Mouse (Mus musculus) kidney, embryonic 14.5 days (tissue): ENCODE measurements at regions not wholly inside any gene's neighbourhood (a gene's known extent, or its start where the extent isn't known, plus 50 kb on each side); places are given as distances from the start of the nearest gene placed in this dataset.

Experiments
- ATAC-seq: fragments of 200-750 bp; cut with Nextera tagmentation; 2 replicates; pipeline ENCODE4 v1.8.0; 2017; ENCODE audit warnings: moderate number of reproducible peaks, mild to moderate bottlenecking, moderate TSS enrichment, moderate library complexity; ENCODE audit not compliant: low FRiP score, low TSS enrichment
- H3K27ac ChIP-seq: fragments of 300-500 bp; sonication (generic); 2 replicates; pipeline ENCODE4 v1.5.1; 2014; ENCODE audit warnings: low read depth, mild to moderate bottlenecking, low read length, moderate library complexity, mixed read lengths
- H3K27me3 ChIP-seq: fragments of 300-500 bp; sonication (generic); 2 replicates; pipeline ENCODE4 v1.6.1; 2014; ENCODE audit warnings: mild to moderate bottlenecking, low read length; ENCODE audit not compliant: control insufficient read depth, insufficient read depth
- H3K36me3 ChIP-seq: fragments of 300-500 bp; sonication (generic); 2 replicates; pipeline ENCODE4 v1.6.1; 2014; ENCODE audit warnings: low read length, mixed read lengths; ENCODE audit not compliant: control insufficient read depth, insufficient read depth
- H3K4me1 ChIP-seq: fragments of 300-500 bp; sonication (generic); 2 replicates; pipeline ENCODE4 v1.6.1; 2014; ENCODE audit warnings: low read length, mixed read lengths; ENCODE audit not compliant: control insufficient read depth, insufficient read depth
- H3K4me2 ChIP-seq: fragments of 300-500 bp; sonication (generic); replicated peaks from 2 replicates; pipeline ENCODE4 v1.6.1; 2014; ENCODE audit warnings: low read depth, mild to moderate bottlenecking, low read length
- H3K4me3 ChIP-seq: fragments of 300-500 bp; sonication (generic); 2 replicates; pipeline ENCODE4 v1.5.1; 2014; ENCODE audit warnings: mild to moderate bottlenecking, low read length
- H3K9ac ChIP-seq: fragments of 300-500 bp; sonication (generic); 2 replicates; pipeline ENCODE4 v1.6.1; 2014; ENCODE audit warnings: low read depth, mild to moderate bottlenecking, low read length, moderate library complexity
- H3K9me3 ChIP-seq: fragments of 300-500 bp; sonication (generic); 2 replicates; pipeline ENCODE4 v1.6.1; 2016; ENCODE audit warnings: low read length; ENCODE audit not compliant: control insufficient read depth
- WGBS: fragments of 180-500 bp; shearing (Covaris S2); extraction: QIAGEN DNeasy Blood & Tissue Kit; methylation state at CpG from one replicate; pipeline ENCODE4 v1.1.7; 2014; 5-methylcytosine and 5-hydroxymethylcytosine counted together

GRCm38 (mm10) chr5:18080761-18081160, 118.4 kb downstream of the Gnat3 start:
- Histone ChIP-seq H3K27ac (no peak overlapping the region), H3K4me2 (no peak overlapping the region), H3K9ac (no peak overlapping the region), H3K4me3 (no peak overlapping the region), H3K27me3 (no peaks in the 10 kb centered on the region), H3K4me1 (no peaks in the 10 kb centered on the region), H3K9me3 (no peaks in the 10 kb centered on the region), H3K36me3 (no peaks in the 10 kb centered on the region)
- no peak for ATAC-seq

- ATAC-seq, result no peak
- Histone ChIP-seq H3K4me3 (no peak overlapping the region), H3K4me1 (no peaks in the 10 kb centered on the region), H3K9me3 (no peaks in the 10 kb centered on the region), H3K27me3 (no peaks in the 10 kb centered on the region), H3K4me2 (no peak overlapping the region), H3K27ac (no peak overlapping the region), H3K9ac (no peak overlapping the region), H3K36me3 (no peaks in the 10 kb centered on the region)
- WGBS, result 68% methylated on average over 9 of the region's 9 CpGs
These were observed 119.9 kb downstream of the Gnat3 start for GRCm38 (mm10) chr5:18082219-18082618.

GRCm38 (mm10) chr5:18083789-18084188, 121.4 kb downstream of the Gnat3 start:
- Histone ChIP-seq H3K27ac (no peak overlapping the region), H3K27me3 (no peaks in the 10 kb centered on the region), H3K36me3 (no peaks in the 10 kb centered on the region), H3K4me2 (no peak overlapping the region), H3K4me3 (no peak overlapping the region), H3K9me3 (no peaks in the 10 kb centered on the region), H3K4me1 (no peaks in the 10 kb centered on the region), H3K9ac (no peak overlapping the region)
- ATAC-seq, result no peak
- 57% methylated on average over 1 of the region's 1 CpGs for WGBS

GRCm38 (mm10) chr5:18085456-18085855, 123.1 kb downstream of the Gnat3 start:
- H3K9me3 ChIP-seq, result no peaks in the 10 kb centered on the region
- no peaks in the 10 kb centered on the region for H3K27me3 ChIP-seq
- H3K27ac ChIP-seq, result no peak overlapping the region
- no peak for ATAC-seq
- H3K9ac ChIP-seq, result no peak overlapping the region
- H3K4me3 ChIP-seq, result no peak overlapping the region
- whole genome bisulfite sequencing, result 95% methylated on average over 2 of the region's 2 CpGs
- no peak overlapping the region for H3K4me2 ChIP-seq
- no peaks in the 10 kb centered on the region for H3K36me3 ChIP-seq
- no peaks in the 10 kb centered on the region for H3K4me1 ChIP-seq

GRCm38 (mm10) chr5:18087919-18088445, 125.6 kb downstream of the Gnat3 start:
- H3K4me2 ChIP-seq, result no peak overlapping the region; the same call in 1 of the 2 replicates
- ATAC-seq, result peak; percentile 87

GRCm38 (mm10) chr5:18089956-18090355, 127.6 kb downstream of the Gnat3 start:
- H3K27me3 ChIP-seq, result no peaks in the 10 kb centered on the region
- H3K4me1 ChIP-seq, result no peaks in the 10 kb centered on the region
- ATAC-seq, result peak; percentile 70; the same call in 1 of the 2 replicates
- H3K4me3 ChIP-seq, result no peak overlapping the region
- no peak overlapping the region for H3K9ac ChIP-seq
- H3K4me2 ChIP-seq, result no peak overlapping the region
- H3K36me3 ChIP-seq, result no peaks in the 10 kb centered on the region
- WGBS, result 42% methylated on average over 2 of the region's 2 CpGs
- H3K27ac ChIP-seq, result no peak overlapping the region
- no peaks in the 10 kb centered on the region for H3K9me3 ChIP-seq

More at GRCm38 (mm10) chr5:18087919-18088445, 125.6 kb downstream of the Gnat3 start:
- Histone ChIP-seq H3K36me3 (no peaks in the 10 kb centered on the region), H3K4me3 (no peak overlapping the region), H3K27ac (no peak overlapping the region), H3K9ac (no peak overlapping the region), H3K27me3 (no peaks in the 10 kb centered on the region), H3K9me3 (no peaks in the 10 kb centered on the region), H3K4me1 (no peaks in the 10 kb centered on the region)
- 40% methylated on average over 8 of the region's 8 CpGs for WGBS

GRCm38 (mm10) chr5:18114905-18115689, 152.7 kb downstream of the Gnat3 start:
- Histone ChIP-seq H3K4me3 (no peak overlapping the region), H3K9me3 (no peaks in the 10 kb centered on the region), H3K9ac (no peak overlapping the region), H3K4me2 (no peak overlapping the region), H3K36me3 (no peaks in the 10 kb centered on the region), H3K27me3 (no peaks in the 10 kb centered on the region), H3K4me1 (no peaks in the 10 kb centered on the region), H3K27ac (no peak overlapping the region)
- 17% methylated on average over 3 of the region's 3 CpGs for WGBS
- no peak for ATAC-seq

- no peak overlapping the region for H3K9ac ChIP-seq
- WGBS, result 71% methylated on average over 7 of the region's 7 CpGs
- H3K4me2 ChIP-seq, result no peak overlapping the region
- H3K36me3 ChIP-seq, result no peaks in the 10 kb centered on the region
- H3K9me3 ChIP-seq, result no peaks in the 10 kb centered on the region
- no peaks in the 10 kb centered on the region for H3K4me1 ChIP-seq
- ATAC-seq, result no peak
- no peaks in the 10 kb centered on the region for H3K27me3 ChIP-seq
- no peak overlapping the region for H3K27ac ChIP-seq
- no peak overlapping the region for H3K4me3 ChIP-seq
These were observed 173.7 kb downstream of the Gnat3 start for GRCm38 (mm10) chr5:18135794-18136678.
